Mouse (Mus musculus): ENCODE results near the gene Pdlim1.
"Not testable (repeated sequence)": the region's sequence is repeated elsewhere in the genome, so short reads cannot be mapped to it uniquely, and the experiment has no call there.

Pdlim1 gene

DNA sequence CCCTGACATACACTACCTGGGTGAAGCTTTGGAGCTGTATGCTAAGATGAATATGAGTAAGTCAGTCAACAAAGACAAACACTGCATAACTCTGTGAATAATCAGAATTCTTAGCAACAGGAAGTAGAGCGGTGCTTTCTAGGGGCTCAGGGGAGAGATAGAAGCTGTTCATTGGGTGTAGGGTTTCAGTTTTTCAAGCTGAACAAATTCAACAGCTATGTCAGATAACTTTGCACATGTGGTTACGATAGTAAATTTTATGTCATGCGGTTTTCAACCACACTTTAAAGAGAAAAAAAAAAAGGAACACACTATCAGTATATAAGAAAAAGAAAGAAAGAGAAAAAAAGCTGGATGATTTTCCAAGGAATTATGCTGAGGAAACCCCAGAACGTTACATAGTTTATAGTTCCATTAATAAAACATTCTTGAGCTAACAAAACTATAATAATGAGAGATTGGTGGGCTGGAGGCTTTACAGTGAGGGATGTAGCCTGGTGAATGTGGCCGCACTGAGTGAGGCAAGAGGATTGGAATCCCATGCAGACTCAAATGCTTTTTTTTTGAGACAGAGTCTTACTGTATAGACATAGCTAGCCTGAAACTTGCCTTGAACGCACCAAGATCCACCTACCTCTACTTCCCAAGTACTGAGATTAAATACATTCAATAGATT lies 33.3 kb downstream of the Pdlim1 start:
- DNase-seq: no peak

DNA sequence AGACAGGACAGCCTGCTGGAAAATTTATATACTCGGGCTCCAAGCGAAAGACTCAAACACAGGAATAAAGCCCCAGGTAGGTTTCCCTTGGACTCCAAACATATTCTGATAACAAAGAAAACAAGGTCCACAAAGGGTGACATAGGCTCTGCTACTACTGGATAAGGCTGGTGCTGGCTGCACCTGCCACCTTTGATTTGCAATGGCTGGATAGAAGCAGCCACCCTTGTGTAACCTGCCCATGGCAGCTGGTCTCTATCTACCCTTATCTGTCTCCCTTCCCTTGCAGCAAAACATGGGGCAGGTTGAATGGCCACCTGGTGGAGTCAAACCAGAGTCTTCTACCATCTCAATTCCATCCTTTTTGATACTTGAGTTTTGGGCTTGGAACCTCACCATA lies 39.1 kb downstream of the Pdlim1 start:
- no peak for DNase-seq

DNA sequence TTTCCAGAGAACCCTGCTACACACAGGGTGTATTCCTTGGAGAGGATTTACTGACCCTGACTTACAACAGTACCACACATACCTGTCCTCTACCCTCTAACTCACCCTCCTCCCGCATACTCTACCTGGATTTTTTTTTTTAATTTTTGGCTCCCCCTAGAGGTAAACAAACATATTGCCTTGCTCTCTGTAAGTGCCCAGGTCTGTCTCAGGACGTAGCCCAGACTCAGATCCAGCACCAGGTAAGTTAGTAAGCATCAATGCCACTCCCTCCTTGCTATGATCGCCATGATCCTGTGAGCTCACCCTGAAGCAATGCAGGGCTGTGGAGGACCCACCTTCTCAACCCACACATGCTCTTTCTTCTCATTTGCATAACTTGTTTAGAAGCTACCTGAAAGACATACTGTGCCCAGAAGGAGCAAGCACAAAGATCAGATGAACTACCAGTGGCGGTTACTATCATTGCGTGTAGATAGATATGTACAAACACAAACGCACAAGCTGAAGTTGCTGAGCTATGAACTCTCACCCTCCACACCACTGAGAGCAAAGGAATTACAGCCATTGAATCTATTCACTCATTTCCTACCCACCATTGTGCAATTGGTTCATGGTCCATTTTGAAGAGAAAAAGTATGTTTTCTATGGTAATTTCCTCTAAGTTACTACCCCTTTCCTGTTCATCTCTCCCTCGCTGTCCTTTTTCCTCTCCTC lies 39.7 kb downstream of the Pdlim1 start:
- peak in 1 of 2 experiments; percentile 15 for DNase-seq

DNA sequence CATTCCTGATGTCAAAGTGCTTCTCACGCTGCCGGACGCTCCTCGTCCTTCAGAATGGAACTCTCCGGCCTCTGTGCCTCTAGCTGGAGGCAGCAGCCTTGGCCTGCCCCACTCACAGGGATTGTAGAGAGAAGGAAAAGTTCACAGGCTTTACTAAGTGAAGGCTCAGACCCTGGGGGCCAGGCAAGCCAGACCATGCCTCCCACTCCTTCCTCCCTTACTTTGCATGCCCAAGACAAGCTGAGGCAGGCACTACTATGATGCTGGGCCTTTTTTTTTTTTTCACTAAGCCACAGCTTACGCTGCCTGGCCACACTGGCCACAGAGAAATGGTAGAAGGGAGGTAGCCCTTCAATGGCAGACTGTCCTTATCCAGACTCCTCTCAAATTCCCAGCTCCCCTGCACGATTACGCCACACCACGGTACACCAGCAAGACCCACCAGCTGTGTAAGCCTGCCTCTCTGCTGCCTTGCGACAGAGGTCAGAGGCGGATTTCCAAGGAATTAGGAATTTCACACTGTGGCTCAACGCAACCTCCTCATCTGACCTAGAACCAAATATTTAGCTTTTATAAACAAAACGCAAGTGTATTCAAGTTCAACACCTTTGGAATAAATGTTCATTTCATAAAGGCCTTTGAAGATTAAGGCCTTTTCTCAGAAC lies 40.4 kb downstream of the Pdlim1 start:
- no peak for DNase-seq

DNA sequence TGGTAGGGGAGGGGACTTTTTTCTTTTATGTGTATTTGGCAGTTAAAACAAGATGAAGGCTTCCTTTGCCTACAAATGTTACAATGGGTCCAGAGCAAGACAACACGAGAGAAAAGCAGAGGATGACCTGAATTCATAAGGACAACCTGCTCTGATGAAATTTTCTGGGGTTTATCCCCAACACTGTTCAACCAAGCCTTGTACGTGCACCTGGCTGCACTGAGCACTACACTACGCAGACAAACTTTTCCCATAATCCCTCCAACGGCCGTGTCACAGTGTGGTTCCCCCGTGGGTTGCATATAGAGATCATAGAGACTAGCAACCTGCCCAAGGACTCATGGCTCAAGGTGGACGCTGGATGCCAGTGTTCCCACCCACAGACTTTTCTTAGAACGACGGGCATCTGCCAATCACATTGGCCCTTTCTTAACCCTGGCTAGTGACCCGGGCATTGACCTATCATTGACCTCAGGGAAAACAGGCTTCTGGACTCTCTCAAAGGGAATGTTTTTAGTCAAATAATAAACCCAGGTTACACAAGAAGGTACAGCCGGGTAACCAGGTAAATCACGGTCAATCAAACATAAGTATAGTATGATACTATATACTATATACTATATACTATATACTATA lies 45.0 kb downstream of the Pdlim1 start:
- DNase-seq: no peak

DNA sequence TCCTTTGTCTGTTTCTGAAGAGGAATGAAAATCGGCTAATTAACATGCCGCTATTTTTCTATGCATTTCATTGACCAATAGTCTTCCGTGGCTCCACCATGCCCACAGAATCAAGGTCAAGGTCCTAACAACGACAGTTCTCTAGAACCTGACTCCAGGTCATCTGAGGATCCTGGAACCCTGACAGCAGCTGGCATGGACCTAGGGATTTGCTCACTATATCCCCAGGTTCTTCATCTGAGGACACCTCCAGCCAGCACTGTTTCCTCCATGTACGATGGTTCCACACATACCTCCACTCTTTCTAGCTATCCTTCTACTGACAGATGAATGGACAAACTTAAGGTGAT lies 45.9 kb downstream of the Pdlim1 start:
- DNase-seq: peak in 1 of 2 experiments; percentile 25

DNA sequence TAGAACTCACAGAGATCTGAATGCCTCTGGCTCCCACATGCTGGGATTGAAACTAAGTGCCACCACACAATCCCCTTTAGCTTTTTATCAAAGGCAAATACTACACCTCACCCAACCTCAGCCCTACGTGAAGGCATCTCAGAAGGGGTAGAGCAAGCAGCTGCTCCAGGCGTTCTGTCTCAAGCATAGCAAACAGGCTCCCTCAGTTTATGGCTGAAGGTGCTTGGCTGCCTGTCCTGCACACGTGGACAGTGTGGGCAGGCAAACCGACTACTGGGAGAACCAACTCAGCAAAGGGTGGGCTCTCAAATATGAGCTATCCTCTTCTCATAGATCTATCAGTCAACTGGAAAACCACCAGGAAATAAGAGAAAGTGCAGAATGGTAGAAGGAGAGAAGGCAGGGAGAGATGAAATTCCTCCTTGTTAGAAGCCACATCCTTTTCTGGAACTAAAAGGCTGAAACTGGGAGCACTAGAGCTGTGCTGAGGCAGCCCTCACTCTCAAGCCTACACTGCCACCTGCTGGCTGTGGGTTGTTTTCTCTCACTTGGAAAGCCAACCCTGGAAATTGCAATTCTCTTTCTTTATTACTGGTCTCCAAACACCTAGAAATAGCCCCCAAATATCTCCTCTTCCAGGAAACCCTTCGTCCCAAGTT lies 46.4 kb downstream of the Pdlim1 start:
- peak; percentile 89 to 92 for DNase-seq

DNA sequence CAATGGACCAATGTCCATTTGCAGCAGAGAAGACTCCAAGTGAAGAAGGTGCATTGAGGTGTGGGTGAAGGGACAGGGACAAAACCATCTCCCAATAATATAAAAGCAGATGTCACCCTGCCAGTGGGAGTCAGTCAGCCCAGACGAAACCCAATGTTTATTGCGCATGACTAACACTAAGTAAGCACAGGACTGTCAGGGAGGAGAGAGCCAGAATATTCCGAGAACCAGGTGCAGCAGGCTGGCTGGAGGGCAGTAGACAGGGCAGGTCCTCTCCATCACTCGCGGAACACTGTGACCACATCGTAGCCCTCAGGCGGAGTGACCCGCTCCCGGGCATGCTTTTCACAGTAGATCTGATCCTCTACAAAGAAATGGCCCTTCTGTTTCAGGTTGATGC lies 49.3 kb downstream of the Pdlim1 start:
- DNase-seq: not testable (repeated sequence)

DNA sequence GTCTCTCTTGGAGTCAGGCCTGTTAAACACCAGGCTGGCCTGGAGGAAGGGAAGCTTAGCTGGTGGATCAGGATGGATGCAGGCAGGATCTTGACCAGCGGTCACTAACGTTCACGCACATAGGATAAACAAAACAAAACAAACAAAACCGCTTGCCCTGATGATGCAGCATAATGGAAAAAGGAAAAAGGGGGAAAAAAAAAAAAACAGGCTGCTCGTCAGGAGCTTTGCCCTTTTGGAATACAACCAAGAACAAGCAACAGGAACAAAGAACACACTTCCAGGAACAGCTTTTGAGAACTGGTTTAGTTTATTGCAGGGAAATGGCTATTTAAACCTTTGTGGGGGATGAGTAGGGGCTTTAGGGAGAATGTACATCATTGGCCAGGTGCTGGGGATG lies 50.8 kb downstream of the Pdlim1 start:
- DNase-seq: no peak

DNA sequence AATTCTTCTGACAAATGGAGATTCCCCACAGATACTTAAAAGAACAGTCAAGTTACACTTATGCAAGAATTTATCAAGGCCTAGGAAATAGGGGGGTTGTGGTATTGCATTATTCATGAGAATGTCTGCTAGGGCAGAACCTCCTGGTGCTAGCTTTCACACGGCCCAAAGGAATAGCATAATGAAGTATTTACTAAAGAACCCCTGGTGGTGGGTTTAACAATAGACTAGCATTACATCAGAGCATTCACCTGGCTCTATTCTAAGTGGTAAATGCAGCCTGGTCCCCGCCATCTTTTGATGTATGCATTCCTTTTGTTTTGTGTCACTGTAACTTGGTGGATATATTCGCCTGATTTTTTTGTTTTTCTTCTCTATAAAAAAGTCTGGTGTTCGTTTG lies 68.7 kb downstream of the Pdlim1 start:
- DNase-seq: not testable (repeated sequence)

DNA sequence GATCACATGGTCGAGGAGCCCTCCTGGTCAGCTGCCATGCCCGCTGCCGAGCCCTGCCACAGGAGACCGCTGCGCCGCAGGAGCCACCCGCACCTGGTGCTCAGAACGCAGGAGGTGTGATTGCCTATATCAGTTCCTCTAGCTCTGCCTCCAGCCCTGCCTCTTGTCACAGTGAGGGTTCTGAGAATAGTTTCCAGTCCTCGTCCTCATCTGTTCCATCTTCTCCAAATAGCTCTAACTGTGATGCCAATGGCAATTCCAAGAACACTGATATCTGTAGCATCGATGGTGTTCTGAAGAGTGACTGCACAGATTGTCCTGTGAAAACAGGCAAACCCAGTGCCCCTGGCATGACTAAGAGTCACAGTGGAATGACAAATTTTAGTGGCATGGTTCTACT lies 81.0 kb downstream of the Pdlim1 start:
- no peak for DNase-seq

DNA sequence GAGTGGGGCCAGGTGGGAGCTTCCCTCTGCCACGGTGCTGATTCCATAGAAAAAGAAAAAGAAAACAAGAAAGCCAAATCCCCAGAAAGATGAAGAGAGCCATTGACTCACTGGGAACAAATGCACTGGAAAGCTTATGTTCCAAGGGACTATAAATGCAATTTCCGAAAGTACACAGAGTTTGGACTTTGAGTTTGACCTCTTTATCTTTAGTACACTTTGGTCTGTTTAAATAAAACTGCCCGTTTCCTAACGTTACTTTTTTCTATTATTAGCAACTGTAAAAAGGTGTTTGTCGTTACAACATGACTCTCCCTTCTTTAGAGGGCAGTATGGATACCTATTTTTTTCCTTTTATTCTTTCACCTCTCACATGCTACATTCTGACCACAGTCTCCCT lies 84.5 kb downstream of the Pdlim1 start, which contains the start of gene Cyp2c70:
Gene Cyp2c70 (minus strand): TSS at position 174 of the 400 bp plus-strand sequence.
- no peak for DNase-seq

DNA sequence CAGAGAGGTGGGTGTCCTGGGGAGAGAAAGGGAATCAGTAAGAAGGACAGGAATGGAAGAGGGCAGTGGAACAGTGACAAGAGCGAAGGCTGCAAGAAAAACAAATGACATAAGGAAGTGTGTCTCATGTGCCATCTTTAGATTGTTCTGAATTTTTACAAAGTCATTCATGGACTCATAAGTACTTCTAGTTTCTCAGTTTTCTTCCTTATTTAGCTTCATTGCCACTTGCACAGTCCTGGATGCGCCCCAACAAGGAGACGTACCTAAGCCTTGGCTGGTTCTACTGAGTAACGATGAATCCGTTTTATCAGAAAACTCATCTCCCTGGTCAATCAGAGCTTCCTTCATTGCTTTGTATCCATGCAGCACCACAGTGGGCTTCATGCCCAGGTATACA lies 88.0 kb downstream of the Pdlim1 start:
- no peak for DNase-seq

DNA sequence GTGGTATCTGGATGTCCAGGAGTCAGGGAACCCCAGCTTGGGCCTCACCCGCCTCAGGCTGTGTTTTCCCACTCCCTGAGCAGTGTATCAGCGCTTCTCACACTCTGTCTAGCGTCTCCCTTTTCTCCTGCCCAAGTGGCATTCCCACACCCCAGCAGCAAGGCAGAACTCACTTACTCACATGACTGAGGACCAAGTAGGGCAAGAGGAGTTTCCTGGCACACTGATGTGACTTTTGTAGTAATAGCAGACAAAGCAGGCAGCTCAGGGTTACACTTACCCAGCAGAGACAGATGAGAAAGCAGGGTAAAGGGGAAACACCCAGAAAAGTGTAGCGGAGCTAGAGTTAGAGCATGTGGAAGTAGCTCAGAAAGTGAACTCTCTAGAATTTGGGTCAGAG lies 93.3 kb downstream of the Pdlim1 start:
- no peak for DNase-seq
